Mouse (Mus musculus) small intestine, adult 2 months (tissue): Measurements from ENCODE around the gene Srgap3.

Source experiments
- CTCF ChIP-seq: fragments of 200-500 bp; IDR thresholded peaks from 2 replicates; pipeline ENCODE4 v1.5.1; 2012; ENCODE audit warnings: low read depth, mild to moderate bottlenecking, control low read depth, inconsistent platforms, low read length, moderate library complexity, mixed read lengths; ENCODE audit not compliant: insufficient replicate concordance, insufficient read length; ENCODE audit errors: extremely low read depth
- POLR2A ChIP-seq: fragments of 200-500 bp; IDR thresholded peaks from 2 replicates; pipeline ENCODE4 v1.6.1; 2012; ENCODE audit warnings: low read depth, mild to moderate bottlenecking, control low read depth, inconsistent platforms, low read length, moderate library complexity

DNA sequence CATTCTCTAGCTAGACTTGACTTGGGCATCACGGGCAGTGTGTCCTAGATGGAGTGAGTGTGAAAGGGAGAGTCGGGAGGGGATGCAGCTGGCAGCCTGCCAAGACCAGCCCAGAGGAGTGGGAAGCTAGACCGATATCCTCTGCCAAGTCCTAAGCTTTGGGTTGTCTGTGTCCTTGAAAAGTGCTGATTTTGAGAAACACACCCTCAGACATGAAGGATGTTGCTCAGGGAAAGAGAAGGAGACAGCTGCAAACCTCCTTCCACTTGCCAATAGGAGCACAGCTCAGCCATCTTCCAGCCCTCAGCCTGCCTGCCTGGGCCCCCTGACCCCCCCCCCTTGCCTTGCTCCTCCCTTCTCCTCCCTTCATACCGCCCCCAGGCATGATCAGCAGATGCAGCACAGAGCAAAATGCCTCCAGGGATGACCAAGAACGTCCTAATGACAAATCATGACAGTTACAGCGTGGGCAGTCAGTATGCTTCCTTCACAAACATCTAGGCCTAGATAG, 82.0 kb downstream of the Srgap3 start:
- no peak for TF ChIP-seq CTCF
- TF ChIP-seq POLR2A: no peak
